Mouse (Mus musculus): Measurements from ENCODE around the gene Carhsp1. TPM values are rescaled to one million over a fixed set of nuclear protein-coding genes. Genes with fewer than 3 reads are reported as not detected.

The Carhsp1 gene
- polyA plus RNA-seq, 2 experiments: 29.9 to 60.7 TPM

GRCm38 (mm10) chr16:8675559-8675958 is 3.6 kb upstream of the Carhsp1 start:
- Histone ChIP-seq H3K27ac (replicated peaks; ENCODE audit: low read depth, low read length) (no peak overlapping the region), H3K4me1 (ENCODE audit: control insufficient read depth, insufficient read depth, low read length) (peaks cover 3% of the 10 kb centered on the region), H3K36me3 (ENCODE audit: control insufficient read depth, insufficient read depth, low read length) (no peaks in the 10 kb centered on the region), H3K9me3 (ENCODE audit: control insufficient read depth, low read length) (no peaks in the 10 kb centered on the region), H3K27me3 (ENCODE audit: control insufficient read depth, insufficient read depth, low read length) (no peaks in the 10 kb centered on the region), H3K9ac (ENCODE audit: low read depth, low read length, severe bottlenecking) (no peak overlapping the region), H3K4me2 (replicated peaks; ENCODE audit: low read depth, low read length, severe bottlenecking) (no peak overlapping the region), H3K4me3 (replicated peaks; ENCODE audit: low read length) (no peak overlapping the region)
- WGBS: 82% methylated on average over 8 of the region's 8 CpGs
- ATAC-seq (ENCODE audit: low FRiP score, low read depth): no peak
- no peak for DNase-seq (ENCODE audit: low spot score)
- TF ChIP-seq POLR2A (IDR thresholded peaks at IDR 0.05; ENCODE audit: borderline replicate concordance, extremely low read depth, insufficient read depth, insufficient read length): no peak

GRCm38 (mm10) chr16:8674165-8674564 is 2.2 kb upstream of the Carhsp1 start:
- DNase-seq (ENCODE audit: low spot score) (peak; percentile 38), ATAC-seq (ENCODE audit: low FRiP score, low read depth) (0 out of 2 replicates have a peak, but pooled peaks have one; percentile 2)
- H3K9ac ChIP-seq (ENCODE audit: low read depth, low read length, severe bottlenecking): no peak overlapping the region

GRCm38 (mm10) chr16:8673343-8673742 is 1.4 kb upstream of the Carhsp1 start:
- peaks cover 13% of the 10 kb centered on the region for H3K4me1 ChIP-seq (ENCODE audit: control insufficient read depth, insufficient read depth, low read length)
- H3K4me2 ChIP-seq (replicated peaks; ENCODE audit: low read depth, low read length, severe bottlenecking): no peak overlapping the region
- DNase-seq (ENCODE audit: low spot score): no peak
- TF ChIP-seq POLR2A (IDR thresholded peaks at IDR 0.05; ENCODE audit: borderline replicate concordance, extremely low read depth, insufficient read depth, insufficient read length): no peak
- no peak for ATAC-seq (ENCODE audit: low FRiP score, low read depth)
- no peak overlapping the region for H3K9ac ChIP-seq (ENCODE audit: low read depth, low read length, severe bottlenecking)
- no peak overlapping the region for H3K27ac ChIP-seq (replicated peaks; ENCODE audit: low read depth, low read length)
- no peaks in the 10 kb centered on the region for H3K27me3 ChIP-seq (ENCODE audit: control insufficient read depth, insufficient read depth, low read length)
- H3K4me3 ChIP-seq (replicated peaks; ENCODE audit: low read length): no peak overlapping the region
- WGBS: 64% methylated on average over 6 of the region's 6 CpGs
- no peaks in the 10 kb centered on the region for H3K36me3 ChIP-seq (ENCODE audit: control insufficient read depth, insufficient read depth, low read length)
- no peaks in the 10 kb centered on the region for H3K9me3 ChIP-seq (ENCODE audit: control insufficient read depth, low read length)

More at GRCm38 (mm10) chr16:8674165-8674564, 2.2 kb upstream of the Carhsp1 start:
- 5% methylated on average over 8 of the region's 8 CpGs for WGBS
- Histone ChIP-seq H3K27ac (replicated peaks; ENCODE audit: low read depth, low read length) (no peak overlapping the region), H3K4me3 (replicated peaks; ENCODE audit: low read length) (no peak overlapping the region), H3K4me1 (ENCODE audit: control insufficient read depth, insufficient read depth, low read length) (peaks cover 13% of the 10 kb centered on the region), H3K36me3 (ENCODE audit: control insufficient read depth, insufficient read depth, low read length) (no peaks in the 10 kb centered on the region), H3K4me2 (replicated peaks; ENCODE audit: low read depth, low read length, severe bottlenecking) (no peak overlapping the region), H3K9me3 (ENCODE audit: control insufficient read depth, low read length) (no peaks in the 10 kb centered on the region), H3K27me3 (ENCODE audit: control insufficient read depth, insufficient read depth, low read length) (no peaks in the 10 kb centered on the region)
- TF ChIP-seq POLR2A (IDR thresholded peaks at IDR 0.05; ENCODE audit: borderline replicate concordance, extremely low read depth, insufficient read depth, insufficient read length): no peak

DNA sequence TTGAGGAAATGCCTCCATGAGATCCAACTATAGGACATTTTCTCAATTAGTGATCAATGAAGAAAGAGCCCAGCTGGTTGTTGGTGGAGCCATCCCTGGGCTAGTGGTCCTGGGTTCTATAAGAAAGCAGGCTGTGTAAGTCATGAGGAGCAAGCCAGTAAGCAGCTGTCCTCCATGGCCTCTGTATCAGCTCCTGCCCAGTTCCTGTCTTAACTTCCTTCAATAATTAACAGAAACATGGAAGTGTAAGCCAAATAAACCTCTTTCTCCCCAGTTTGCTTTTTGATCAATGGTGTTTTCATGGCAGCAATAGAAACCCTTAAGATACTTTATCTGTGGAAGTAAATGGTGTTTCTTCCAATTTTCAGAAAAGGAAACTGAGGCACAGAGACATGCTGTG is 856 bp upstream of the Carhsp1 start:
- peaks cover 13% of the 10 kb centered on the region for H3K4me1 ChIP-seq (ENCODE audit: control insufficient read depth, insufficient read depth, low read length)
- no peaks in the 10 kb centered on the region for H3K36me3 ChIP-seq (ENCODE audit: control insufficient read depth, insufficient read depth, low read length)
- no peak overlapping the region; the same call in 1 of the 2 replicates for H3K4me2 ChIP-seq (replicated peaks; ENCODE audit: low read depth, low read length, severe bottlenecking)
- no peaks in the 10 kb centered on the region for H3K9me3 ChIP-seq (ENCODE audit: control insufficient read depth, low read length)
- ATAC-seq (ENCODE audit: low FRiP score, low read depth): no peak
- TF ChIP-seq POLR2A (IDR thresholded peaks at IDR 0.05; ENCODE audit: borderline replicate concordance, extremely low read depth, insufficient read depth, insufficient read length): no peak
- H3K27me3 ChIP-seq (ENCODE audit: control insufficient read depth, insufficient read depth, low read length): no peaks in the 10 kb centered on the region
- H3K4me3 ChIP-seq (replicated peaks; ENCODE audit: low read length): no peak overlapping the region
- H3K9ac ChIP-seq (ENCODE audit: low read depth, low read length, severe bottlenecking): no peak overlapping the region
- DNase-seq (ENCODE audit: low spot score): no peak
- H3K27ac ChIP-seq (replicated peaks; ENCODE audit: low read depth, low read length): no peak overlapping the region

- H3K4me1 ChIP-seq (ENCODE audit: control insufficient read depth, insufficient read depth, low read length): peaks cover 13% of the 10 kb centered on the region
- peak overlapping the region; percentile 61 for H3K4me3 ChIP-seq (replicated peaks; ENCODE audit: low read length)
- H3K9ac ChIP-seq (ENCODE audit: low read depth, low read length, severe bottlenecking): peak overlapping the region; percentile 64
- H3K36me3 ChIP-seq (ENCODE audit: control insufficient read depth, insufficient read depth, low read length): no peaks in the 10 kb centered on the region
- DNase-seq (ENCODE audit: low spot score) (no peak), ATAC-seq (ENCODE audit: low FRiP score, low read depth) (no peak)
- peak overlapping the region; percentile 79 for H3K4me2 ChIP-seq (replicated peaks; ENCODE audit: low read depth, low read length, severe bottlenecking)
- H3K9me3 ChIP-seq (ENCODE audit: control insufficient read depth, low read length): no peaks in the 10 kb centered on the region
- no peak for TF ChIP-seq POLR2A (IDR thresholded peaks at IDR 0.05; ENCODE audit: borderline replicate concordance, extremely low read depth, insufficient read depth, insufficient read length)
- H3K27ac ChIP-seq (replicated peaks; ENCODE audit: low read depth, low read length): no peak overlapping the region
- H3K27me3 ChIP-seq (ENCODE audit: control insufficient read depth, insufficient read depth, low read length): no peaks in the 10 kb centered on the region
- WGBS: 0% methylated on average over 18 of the region's 18 CpGs
Observed at GRCm38 (mm10) chr16:8672350-8672687, 364 bp upstream of the Carhsp1 start.
